Mouse (Mus musculus) G1E (cell line): ENCODE data around the gene P4ha3. TPM values are rescaled to one million over a fixed set of nuclear protein-coding genes. Genes with fewer than 3 reads are reported as not detected.

ENCODE experiments used
- ATAC-seq: 2 replicates; pipeline ENCODE4 v1.8.0; 2016; ENCODE audit warnings: mild to moderate bottlenecking; ENCODE audit not compliant: insufficient number of reproducible peaks, poor library complexity, low FRiP score, severe bottlenecking; ENCODE audit errors: extremely low read depth
- DNase-seq: peaks from one replicate; pipeline ENCODE4 v3.0.0; 2012; ENCODE audit warnings: low spot score
- H3K27me3 ChIP-seq: 2 replicates; pipeline ENCODE4 v1.6.1; 2012; ENCODE audit warnings: mild to moderate bottlenecking, low read length, inconsistent platforms; ENCODE audit not compliant: insufficient read depth
- H3K36me3 ChIP-seq: replicated peaks from 2 replicates; pipeline ENCODE3; 2012; ENCODE audit warnings: mild to moderate bottlenecking, inconsistent platforms
- H3K4me1 ChIP-seq: 2 replicates; pipeline ENCODE4 v1.6.1; 2012; ENCODE audit warnings: low read depth, low read length, inconsistent platforms, mixed read lengths; ENCODE audit not compliant: insufficient read depth
- H3K4me3 ChIP-seq: 2 replicates; pipeline ENCODE4 v1.5.1; 2012; ENCODE audit warnings: low read depth, mild to moderate bottlenecking, inconsistent platforms, low read length, moderate library complexity, mixed read lengths
- H3K9me3 ChIP-seq: replicated peaks from 2 replicates; pipeline ENCODE4 v1.6.1; 2012; ENCODE audit warnings: inconsistent platforms
- CTCF ChIP-seq: IDR thresholded peaks from 2 replicates; pipeline ENCODE4 v1.5.1; 2012; ENCODE audit warnings: low read depth, low read length, inconsistent platforms, mixed read lengths
- GATA1 ChIP-seq: IDR thresholded peaks from 2 replicates; pipeline ENCODE4 v1.6.1; 2012; ENCODE audit warnings: borderline replicate concordance, low read length, inconsistent platforms, mixed read lengths
- GATA2 ChIP-seq: IDR thresholded peaks from 2 replicates; pipeline ENCODE4 v1.6.1; 2012; ENCODE audit warnings: low read depth, low read length, inconsistent platforms, borderline replicate concordance
- POLR2AphosphoS5 ChIP-seq: IDR thresholded peaks from 2 replicates; pipeline ENCODE4 v1.6.1; 2012; ENCODE audit warnings: low read depth, low read length, inconsistent platforms; ENCODE audit not compliant: insufficient replicate concordance
- TAL1 ChIP-seq: conservative IDR thresholded peaks from 2 replicates; pipeline ENCODE4 v1.6.1; 2012; ENCODE audit warnings: low read depth, low read length, inconsistent platforms, mixed read lengths
- polyA plus RNA-seq: library from polyadenylated mRNA; stranded (reverse); fragments of >175 nt; gene quantifications from 2 replicates; pipeline ENCODE4 v1.2.3, GENCODE M21; 2012
- total RNA-seq, 2 experiments: library from RNA; stranded (forward) in 1 of 2; stranded (reverse) in 1 of 2; fragments of 200-1000 nt in 1 of 2; fragments of >200 nt in 1 of 2; fragmentation: Nextera tagmentation in 1 of 2; gene quantifications; 2 replicates each; pipeline ENCODE4 v1.2.3; 2014 to 2017

The P4ha3 gene
- total and polyA plus RNA-seq, 3 experiments: 0.16 TPM; not detected in 2

DNA sequence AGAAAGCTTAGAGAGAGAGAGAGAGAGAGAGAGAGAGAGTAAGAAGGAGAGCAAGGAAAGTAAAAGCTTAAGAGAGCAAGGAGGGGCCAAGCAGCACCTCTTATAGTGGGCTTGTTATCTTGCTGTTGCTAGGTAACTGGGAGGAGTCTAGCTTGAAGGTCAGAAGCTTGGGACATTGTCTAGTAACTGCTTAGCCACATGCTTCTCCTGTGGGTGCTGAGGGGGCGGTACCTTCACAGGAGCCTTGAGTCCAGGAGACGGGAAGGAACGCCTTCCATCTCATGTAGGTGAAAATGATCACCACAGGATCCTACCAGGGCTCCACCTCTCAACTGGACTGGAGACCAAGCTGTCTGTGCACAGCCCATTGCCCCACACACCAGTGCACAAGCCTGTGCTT, 16.1 kb downstream of the P4ha3 start:
- Histone ChIP-seq H3K27me3 (peaks cover 37% of the 10 kb centered on the region), H3K9me3 (no peaks in the 10 kb centered on the region), H3K4me1 (no peaks in the 10 kb centered on the region), H3K36me3 (no peaks in the 10 kb centered on the region), H3K4me3 (no peak overlapping the region)
- no peak for DNase-seq
- TF ChIP-seq POLR2AphosphoS5 (no peak), CTCF (no peak)
- ATAC-seq: no peak

GRCm38 (mm10) chr7:100302316-100302715, 17.0 kb downstream of the P4ha3 start:
- Histone ChIP-seq H3K9me3 (no peaks in the 10 kb centered on the region), H3K36me3 (no peaks in the 10 kb centered on the region), H3K4me3 (no peak overlapping the region), H3K27me3 (peaks cover 37% of the 10 kb centered on the region), H3K4me1 (no peaks in the 10 kb centered on the region)
- TF ChIP-seq CTCF (no peak), POLR2AphosphoS5 (no peak), TAL1 (no peak), GATA2 (no peak), GATA1 (no peak)
- ATAC-seq: no peak
- DNase-seq: no peak

GRCm38 (mm10) chr7:100305894-100306293, 20.6 kb downstream of the P4ha3 start:
- no peaks in the 10 kb centered on the region for H3K4me1 ChIP-seq
- H3K27me3 ChIP-seq: peaks cover 43% of the 10 kb centered on the region
- no peak for ATAC-seq
- H3K9me3 ChIP-seq: no peaks in the 10 kb centered on the region
- H3K4me3 ChIP-seq: no peak overlapping the region
- DNase-seq: no peak
- TF ChIP-seq CTCF (no peak), GATA1 (no peak), TAL1 (no peak), GATA2 (no peak), POLR2AphosphoS5 (no peak)
- no peaks in the 10 kb centered on the region for H3K36me3 ChIP-seq

GRCm38 (mm10) chr7:100307872-100308653, 22.7 kb downstream of the P4ha3 start:
- Histone ChIP-seq H3K9me3 (no peaks in the 10 kb centered on the region), H3K4me1 (peaks cover 3% of the 10 kb centered on the region; the same call in 1 of the 2 replicates), H3K27me3 (peaks cover 46% of the 10 kb centered on the region), H3K4me3 (no peak overlapping the region), H3K36me3 (no peaks in the 10 kb centered on the region)
- TF ChIP-seq GATA2 (no peak), POLR2AphosphoS5 (no peak), GATA1 (no peak), TAL1 (no peak), CTCF (no peak)
- DNase-seq: no peak
- ATAC-seq: no peak

DNA sequence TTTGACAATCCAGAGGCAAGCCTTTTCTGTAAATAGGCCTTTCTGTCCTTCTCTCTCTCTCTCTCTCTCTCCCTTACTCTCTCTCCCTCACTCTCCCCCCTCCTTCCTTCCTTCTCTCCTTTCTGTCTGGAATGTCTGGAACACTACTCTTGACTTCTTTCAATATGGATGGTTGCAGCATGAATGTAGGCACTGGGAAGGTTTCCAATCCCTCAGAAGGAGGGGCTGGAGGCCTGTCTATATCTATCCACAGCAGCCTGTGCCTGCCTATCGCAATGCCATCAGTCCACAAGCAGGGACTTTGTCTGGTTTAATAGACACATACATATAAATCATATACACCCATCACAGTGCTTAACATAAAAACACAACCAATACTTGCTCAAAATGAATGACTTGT, 23.9 kb downstream of the P4ha3 start:
- TF ChIP-seq CTCF: no peak
- no peak for TF ChIP-seq POLR2AphosphoS5
- no peak for TF ChIP-seq GATA2
- no peak for TF ChIP-seq GATA1
- Histone ChIP-seq H3K4me3 (no peak overlapping the region), H3K36me3 (no peaks in the 10 kb centered on the region), H3K27me3 (peaks cover 43% of the 10 kb centered on the region), H3K4me1 (peaks cover 3% of the 10 kb centered on the region; the same call in 1 of the 2 replicates), H3K9me3 (no peaks in the 10 kb centered on the region)
- ATAC-seq (no peak), DNase-seq (no peak)

- Histone ChIP-seq H3K4me1 (peaks cover 3% of the 10 kb centered on the region; the same call in 1 of the 2 replicates), H3K4me3 (no peak overlapping the region), H3K36me3 (no peaks in the 10 kb centered on the region), H3K27me3 (peaks cover 43% of the 10 kb centered on the region), H3K9me3 (no peaks in the 10 kb centered on the region)
- DNase-seq (no peak), ATAC-seq (no peak)
- TF ChIP-seq POLR2AphosphoS5 (no peak), CTCF (no peak), TAL1 (no peak), GATA1 (no peak), GATA2 (no peak)
Measured at GRCm38 (mm10) chr7:100309679-100310078, 24.4 kb downstream of the P4ha3 start.
